Mouse (Mus musculus) small intestine, adult 2 months (tissue): ENCODE data around the gene AF067063. TPM values are rescaled to one million over a fixed set of nuclear protein-coding genes. Genes with fewer than 3 reads are reported as not detected.

ENCODE experiments used
- H3K27ac ChIP-seq: fragments of 200-500 bp; 2 replicates; pipeline ENCODE4 v1.5.1; 2012; ENCODE audit warnings: low read depth, low read length, control low read depth, inconsistent platforms; ENCODE audit not compliant: insufficient read depth
- H3K27me3 ChIP-seq: fragments of 200-500 bp; 2 replicates; pipeline ENCODE4 v1.6.1; 2012; ENCODE audit warnings: mild to moderate bottlenecking, moderate library complexity, low read length, inconsistent platforms; ENCODE audit not compliant: control insufficient read depth, insufficient read depth
- H3K36me3 ChIP-seq: fragments of 200-500 bp; 2 replicates; pipeline ENCODE4 v1.6.1; 2012; ENCODE audit warnings: mild to moderate bottlenecking, low read length, control low read depth, inconsistent platforms; ENCODE audit not compliant: control insufficient read depth, insufficient read depth
- H3K4me1 ChIP-seq: fragments of 200-500 bp; 2 replicates; pipeline ENCODE4 v1.6.1; 2012; ENCODE audit warnings: low read length, inconsistent platforms, mixed read lengths; ENCODE audit not compliant: control insufficient read depth, insufficient read depth, insufficient read length
- H3K4me3 ChIP-seq: fragments of 200-500 bp; 2 replicates; pipeline ENCODE4 v1.5.1; 2012; ENCODE audit warnings: low read depth, mild to moderate bottlenecking, control low read depth, inconsistent platforms, low read length, moderate library complexity
- CTCF ChIP-seq: fragments of 200-500 bp; IDR thresholded peaks from 2 replicates; pipeline ENCODE4 v1.5.1; 2012; ENCODE audit warnings: low read depth, mild to moderate bottlenecking, control low read depth, inconsistent platforms, low read length, moderate library complexity, mixed read lengths; ENCODE audit not compliant: insufficient replicate concordance, insufficient read length; ENCODE audit errors: extremely low read depth
- POLR2A ChIP-seq: fragments of 200-500 bp; IDR thresholded peaks from 2 replicates; pipeline ENCODE4 v1.6.1; 2012; ENCODE audit warnings: low read depth, mild to moderate bottlenecking, control low read depth, inconsistent platforms, low read length, moderate library complexity
- WGBS: fragments of 180-500 bp; shearing (Covaris S2); methylation state at CpG from one replicate; pipeline ENCODE4 v1.1.7; 2018; 5-methylcytosine and 5-hydroxymethylcytosine counted together
- polyA plus RNA-seq: library from polyadenylated mRNA; depleted of rRNA; stranded (reverse); fragments of >200 nt; gene quantifications from 2 replicates; pipeline ENCODE4 v1.2.3, GENCODE M21; 2012

The AF067063 gene
- polyA plus RNA-seq, 1 experiment = not detected

GRCm38 (mm10) chr13:119817579-119818206 lies 12.3 kb downstream of the AF067063 start:
- TF ChIP-seq POLR2A (no peak), CTCF (no peak)
- WGBS = 35% methylated on average over 2 of the region's 2 CpGs
- H3K27me3 ChIP-seq = no peaks in the 10 kb centered on the region

GRCm38 (mm10) chr13:119816798-119817197 lies 13.2 kb downstream of the AF067063 start:
- no peaks in the 10 kb centered on the region for H3K4me1 ChIP-seq
- TF ChIP-seq POLR2A (no peak), CTCF (no peak)
- H3K27ac ChIP-seq = no peak overlapping the region
- H3K27me3 ChIP-seq = no peaks in the 10 kb centered on the region
- H3K4me3 ChIP-seq = no peak overlapping the region
- WGBS = 39% methylated on average over 8 of the region's 8 CpGs
- H3K36me3 ChIP-seq = no peaks in the 10 kb centered on the region

More at GRCm38 (mm10) chr13:119817579-119818206, 12.3 kb downstream of the AF067063 start:
- H3K27ac ChIP-seq = no peak overlapping the region
- no peak overlapping the region for H3K4me3 ChIP-seq
- no peaks in the 10 kb centered on the region for H3K36me3 ChIP-seq
- H3K4me1 ChIP-seq = no peaks in the 10 kb centered on the region

DNA sequence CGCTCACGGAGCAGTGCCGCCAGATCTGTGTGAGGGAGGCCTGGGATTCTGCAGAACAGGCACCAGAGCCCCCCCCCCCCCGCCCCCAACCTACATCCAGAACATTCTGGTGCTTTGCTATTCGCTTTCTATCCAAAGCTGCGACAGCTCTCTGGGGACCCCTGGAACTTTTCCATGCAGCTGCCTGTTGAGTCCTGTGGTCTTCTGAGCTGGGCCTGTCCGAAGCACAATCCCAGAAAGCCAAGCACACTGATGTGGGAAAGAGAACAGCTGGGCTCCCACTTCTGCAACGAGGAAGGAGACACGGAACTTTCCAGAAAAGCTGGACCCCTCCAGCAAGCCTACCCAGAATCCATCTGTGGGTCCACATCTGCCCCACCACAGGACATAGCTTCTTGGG lies 20.0 kb downstream of the AF067063 start:
- WGBS = 80% methylated on average over 9 of the region's 9 CpGs
- Histone ChIP-seq H3K27me3 (no peaks in the 10 kb centered on the region), H3K4me3 (no peak overlapping the region), H3K4me1 (no peaks in the 10 kb centered on the region), H3K27ac (no peak overlapping the region), H3K36me3 (no peaks in the 10 kb centered on the region)
- TF ChIP-seq POLR2A (no peak), CTCF (no peak)

GRCm38 (mm10) chr13:119808937-119809336 lies 21.1 kb downstream of the AF067063 start:
- no peaks in the 10 kb centered on the region for H3K27me3 ChIP-seq
- H3K4me3 ChIP-seq = no peak overlapping the region
- TF ChIP-seq CTCF = no peak
- no peak for TF ChIP-seq POLR2A
- H3K4me1 ChIP-seq = no peaks in the 10 kb centered on the region
- WGBS = 32% methylated on average over 2 of the region's 2 CpGs
- H3K27ac ChIP-seq = no peak overlapping the region
- no peaks in the 10 kb centered on the region for H3K36me3 ChIP-seq

GRCm38 (mm10) chr13:119797656-119798055 lies 32.4 kb downstream of the AF067063 start:
- Histone ChIP-seq H3K27me3 (no peaks in the 10 kb centered on the region), H3K4me3 (no peak overlapping the region), H3K27ac (no peak overlapping the region), H3K36me3 (no peaks in the 10 kb centered on the region), H3K4me1 (no peaks in the 10 kb centered on the region)
- WGBS = 39% methylated on average over 4 of the region's 4 CpGs
- TF ChIP-seq POLR2A (no peak), CTCF (no peak)

DNA sequence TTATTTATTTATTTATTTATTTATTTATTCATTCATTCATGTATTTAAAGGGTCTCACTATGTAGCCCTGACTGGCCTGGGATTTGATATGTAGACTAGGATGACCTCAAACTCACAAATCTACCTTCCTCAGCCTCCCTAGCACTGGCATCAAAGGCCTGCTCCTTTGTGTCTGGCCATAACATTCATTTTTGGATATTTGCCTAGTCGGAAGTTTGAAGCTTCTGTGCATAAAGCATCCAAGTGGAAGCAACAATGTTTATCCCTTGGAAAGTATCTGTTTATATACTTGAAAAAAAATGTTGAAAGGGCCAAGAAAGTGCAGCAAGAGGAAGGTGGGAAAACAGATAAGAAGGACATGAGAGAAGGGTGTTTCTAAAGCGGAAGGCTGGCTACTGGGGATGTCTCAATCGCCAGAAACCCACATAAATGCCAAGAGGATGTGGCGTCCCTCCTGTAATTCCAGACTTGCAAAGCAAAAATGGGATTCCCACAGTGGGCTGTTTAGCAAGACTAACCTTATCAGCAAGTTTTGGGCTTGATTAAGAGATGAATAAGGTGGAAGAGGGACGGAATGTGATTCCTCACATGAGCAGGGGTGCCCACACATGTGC lies 37.1 kb downstream of the AF067063 start:
- Histone ChIP-seq H3K4me3 (no peak overlapping the region), H3K27ac (no peak overlapping the region), H3K27me3 (no peaks in the 10 kb centered on the region), H3K36me3 (peaks cover 4% of the 10 kb centered on the region), H3K4me1 (no peaks in the 10 kb centered on the region; the same call in 1 of the 2 replicates)
- TF ChIP-seq CTCF (no peak), POLR2A (no peak)
- 75% methylated on average over 5 of the region's 5 CpGs for WGBS

DNA sequence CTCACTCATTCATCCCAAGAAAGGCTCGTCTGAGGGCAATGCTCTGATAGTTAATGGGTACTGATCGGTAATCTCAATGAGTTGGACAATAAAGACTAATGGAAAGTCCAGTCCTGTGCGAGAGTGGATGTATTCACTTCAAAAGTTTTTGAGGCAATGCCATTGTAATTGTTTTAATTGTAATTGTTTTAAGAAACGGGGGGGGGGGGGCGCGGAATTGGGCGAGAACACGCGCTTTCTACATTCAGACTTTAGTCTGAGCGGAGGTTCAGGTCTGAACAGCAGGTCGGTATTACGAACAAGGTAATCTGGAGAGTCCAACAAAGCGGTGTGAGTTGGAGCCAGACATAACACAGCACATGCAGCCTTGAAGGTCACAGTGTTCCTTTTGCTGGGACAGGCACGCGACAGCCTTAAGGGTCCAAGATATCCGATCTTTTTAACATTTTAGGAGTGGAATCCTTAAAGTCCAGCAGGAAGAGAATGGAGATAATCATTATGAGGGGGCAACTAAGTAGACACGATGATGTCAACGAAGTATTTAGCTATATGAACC lies 38.4 kb downstream of the AF067063 start:
- Histone ChIP-seq H3K27ac (peak overlapping the region; percentile 51), H3K4me1 (no peaks in the 10 kb centered on the region; the same call in 1 of the 2 replicates), H3K4me3 (peak overlapping the region; percentile 87), H3K36me3 (peaks cover 4% of the 10 kb centered on the region), H3K27me3 (no peaks in the 10 kb centered on the region)
- no peak for TF ChIP-seq POLR2A
- TF ChIP-seq CTCF = no peak
- WGBS = 3% methylated on average over 18 of the region's 18 CpGs
